Mouse (Mus musculus): Measurements from ENCODE around the gene Ubr3. TPM values are rescaled to one million over a fixed set of nuclear protein-coding genes. Genes with fewer than 3 reads are reported as not detected.

The Ubr3 gene
- polyA plus RNA-seq, 1 experiment from 2014 or later: 18.2 TPM

DNA sequence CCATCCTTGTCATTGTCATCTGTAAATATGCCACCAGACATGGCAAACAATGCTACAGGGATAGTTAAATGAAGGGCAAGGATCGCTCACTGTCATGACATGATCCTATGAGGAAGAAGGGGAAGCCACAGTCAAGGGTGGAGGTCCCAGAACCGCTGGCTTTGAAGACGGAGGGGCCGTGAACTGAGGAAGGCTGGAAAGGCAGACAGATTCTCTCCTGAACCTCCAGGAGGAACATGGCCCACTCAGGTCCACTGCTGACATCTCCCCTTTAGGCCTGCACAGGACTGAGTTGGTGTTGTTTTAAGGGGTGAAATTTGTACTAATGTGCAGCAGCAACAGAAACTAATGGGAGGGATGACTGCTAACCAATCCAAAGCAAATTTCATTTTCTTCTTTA, 161.2 kb downstream of the Ubr3 start:
- Histone ChIP-seq H3K27ac (ENCODE audit: low read depth, low read length) (no peak overlapping the region), H3K4me3 (ENCODE audit: low read depth, low read length) (no peak overlapping the region), H3K36me3 (ENCODE audit: control insufficient read depth, insufficient read depth, low read length) (no peaks in the 10 kb centered on the region), H3K4me1 (replicated peaks; ENCODE audit: control insufficient read depth, insufficient read depth, low read length) (no peaks in the 10 kb centered on the region), H3K9me3 (ENCODE audit: control insufficient read depth, low read length) (no peaks in the 10 kb centered on the region), H3K9ac (ENCODE audit: low read depth, low read length) (no peak overlapping the region), H3K4me2 (replicated peaks; ENCODE audit: low read depth, low read length) (no peak overlapping the region), H3K27me3 (ENCODE audit: control insufficient read depth, insufficient read depth, low read length) (no peaks in the 10 kb centered on the region)
- 90% methylated on average over 4 of the region's 4 CpGs for WGBS
- ATAC-seq (ENCODE audit: low FRiP score) (no peak), DNase-seq (ENCODE audit: low spot score) (no peak)

GRCm38 (mm10) chr2:70060359-70061345, 163.6 kb downstream of the Ubr3 start:
- H3K4me3 ChIP-seq (ENCODE audit: low read depth, low read length): no peak overlapping the region
- no peak overlapping the region for H3K4me2 ChIP-seq (replicated peaks; ENCODE audit: low read depth, low read length)
- H3K36me3 ChIP-seq (ENCODE audit: control insufficient read depth, insufficient read depth, low read length): no peaks in the 10 kb centered on the region
- no peaks in the 10 kb centered on the region for H3K4me1 ChIP-seq (replicated peaks; ENCODE audit: control insufficient read depth, insufficient read depth, low read length)
- ATAC-seq (ENCODE audit: low FRiP score) (no peak; the same call in 1 of the 2 replicates), DNase-seq (ENCODE audit: low spot score) (no peak)
- H3K27ac ChIP-seq (ENCODE audit: low read depth, low read length): no peak overlapping the region
- 57% methylated on average over 11 of the region's 11 CpGs for WGBS
- H3K9ac ChIP-seq (ENCODE audit: low read depth, low read length): no peak overlapping the region
- H3K27me3 ChIP-seq (ENCODE audit: control insufficient read depth, insufficient read depth, low read length): no peaks in the 10 kb centered on the region
- no peaks in the 10 kb centered on the region for H3K9me3 ChIP-seq (ENCODE audit: control insufficient read depth, low read length)

- ATAC-seq (ENCODE audit: low FRiP score) (no peak), DNase-seq (ENCODE audit: low spot score) (no peak)
- 75% methylated on average over 6 of the region's 6 CpGs for WGBS
- H3K4me1 ChIP-seq (replicated peaks; ENCODE audit: control insufficient read depth, insufficient read depth, low read length): no peaks in the 10 kb centered on the region
- no peak overlapping the region for H3K4me3 ChIP-seq (ENCODE audit: low read depth, low read length)
- no peaks in the 10 kb centered on the region for H3K9me3 ChIP-seq (ENCODE audit: control insufficient read depth, low read length)
- H3K27ac ChIP-seq (ENCODE audit: low read depth, low read length): no peak overlapping the region
- H3K27me3 ChIP-seq (ENCODE audit: control insufficient read depth, insufficient read depth, low read length): no peaks in the 10 kb centered on the region
- H3K9ac ChIP-seq (ENCODE audit: low read depth, low read length): no peak overlapping the region
- no peak overlapping the region for H3K4me2 ChIP-seq (replicated peaks; ENCODE audit: low read depth, low read length)
- no peaks in the 10 kb centered on the region for H3K36me3 ChIP-seq (ENCODE audit: control insufficient read depth, insufficient read depth, low read length)
Measured at GRCm38 (mm10) chr2:70065116-70065515, 168.1 kb downstream of the Ubr3 start.

GRCm38 (mm10) chr2:70065729-70066300, 168.8 kb downstream of the Ubr3 start:
- H3K36me3 ChIP-seq (ENCODE audit: control insufficient read depth, insufficient read depth, low read length): no peaks in the 10 kb centered on the region
- ATAC-seq (ENCODE audit: low FRiP score) (no peak), DNase-seq (ENCODE audit: low spot score) (no peak)
- no peaks in the 10 kb centered on the region for H3K27me3 ChIP-seq (ENCODE audit: control insufficient read depth, insufficient read depth, low read length)
- H3K4me2 ChIP-seq (replicated peaks; ENCODE audit: low read depth, low read length): no peak overlapping the region
- 38% methylated on average over 7 of the region's 7 CpGs for WGBS
- no peaks in the 10 kb centered on the region for H3K9me3 ChIP-seq (ENCODE audit: control insufficient read depth, low read length)
- H3K9ac ChIP-seq (ENCODE audit: low read depth, low read length): no peak overlapping the region
- H3K4me1 ChIP-seq (replicated peaks; ENCODE audit: control insufficient read depth, insufficient read depth, low read length): no peaks in the 10 kb centered on the region
- H3K4me3 ChIP-seq (ENCODE audit: low read depth, low read length): no peak overlapping the region
- H3K27ac ChIP-seq (ENCODE audit: low read depth, low read length): no peak overlapping the region

GRCm38 (mm10) chr2:70066338-70067022, 169.4 kb downstream of the Ubr3 start:
- Histone ChIP-seq H3K9ac (ENCODE audit: low read depth, low read length) (no peak overlapping the region), H3K4me1 (replicated peaks; ENCODE audit: control insufficient read depth, insufficient read depth, low read length) (no peaks in the 10 kb centered on the region), H3K4me3 (ENCODE audit: low read depth, low read length) (no peak overlapping the region), H3K27ac (ENCODE audit: low read depth, low read length) (no peak overlapping the region), H3K36me3 (ENCODE audit: control insufficient read depth, insufficient read depth, low read length) (no peaks in the 10 kb centered on the region), H3K4me2 (replicated peaks; ENCODE audit: low read depth, low read length) (no peak overlapping the region), H3K27me3 (ENCODE audit: control insufficient read depth, insufficient read depth, low read length) (no peaks in the 10 kb centered on the region), H3K9me3 (ENCODE audit: control insufficient read depth, low read length) (no peaks in the 10 kb centered on the region)
- ATAC-seq (ENCODE audit: low FRiP score) (no peak), DNase-seq (ENCODE audit: low spot score) (no peak)
- WGBS: 66% methylated on average over 6 of the region's 6 CpGs

GRCm38 (mm10) chr2:70069861-70070260, 172.8 kb downstream of the Ubr3 start:
- Histone ChIP-seq H3K4me1 (replicated peaks; ENCODE audit: control insufficient read depth, insufficient read depth, low read length) (no peaks in the 10 kb centered on the region), H3K27me3 (ENCODE audit: control insufficient read depth, insufficient read depth, low read length) (no peaks in the 10 kb centered on the region), H3K9ac (ENCODE audit: low read depth, low read length) (no peak overlapping the region), H3K9me3 (ENCODE audit: control insufficient read depth, low read length) (no peaks in the 10 kb centered on the region), H3K36me3 (ENCODE audit: control insufficient read depth, insufficient read depth, low read length) (no peaks in the 10 kb centered on the region), H3K27ac (ENCODE audit: low read depth, low read length) (no peak overlapping the region), H3K4me3 (ENCODE audit: low read depth, low read length) (no peak overlapping the region), H3K4me2 (replicated peaks; ENCODE audit: low read depth, low read length) (no peak overlapping the region)
- ATAC-seq (ENCODE audit: low FRiP score): no peak
- no peak for DNase-seq (ENCODE audit: low spot score)
- WGBS: 80% methylated on average over 5 of the region's 5 CpGs

Other genes with a start within 250 kb of the Ubr3 start
- 0.82 and 2.0 TPM in 2 replicates for gene Klhl41, start 227.1 kb upstream of the Ubr3 start, polyA plus RNA-seq (2014; fragmentation: Nextera tagmentation; extraction: Ambion mirVana)
- gene Fastkd1, start 183.7 kb upstream of the Ubr3 start, polyA plus RNA-seq (2014; fragmentation: Nextera tagmentation; extraction: Ambion mirVana): 19.5 and 20.3 TPM in 2 replicates
- gene Ppig, start 174.7 kb upstream of the Ubr3 start, polyA plus RNA-seq (2014; fragmentation: Nextera tagmentation; extraction: Ambion mirVana): 139 and 140 TPM in 2 replicates
- gene Ccdc173, start 107.7 kb upstream of the Ubr3 start, polyA plus RNA-seq (2014; fragmentation: Nextera tagmentation; extraction: Ambion mirVana): 4.2 and 5.8 TPM in 2 replicates
- gene Phospho2, start 107.6 kb upstream of the Ubr3 start, polyA plus RNA-seq (2014; fragmentation: Nextera tagmentation; extraction: Ambion mirVana): 41.5 and 45.1 TPM in 2 replicates
- 29.1 and 39.0 TPM in 2 replicates for gene Klhl23, start 75.3 kb upstream of the Ubr3 start, polyA plus RNA-seq (2014; fragmentation: Nextera tagmentation; extraction: Ambion mirVana)
- gene Ssb, start 35.7 kb upstream of the Ubr3 start, polyA plus RNA-seq (2014; fragmentation: Nextera tagmentation; extraction: Ambion mirVana): 408 and 410 TPM in 2 replicates
- 41.6 and 41.7 TPM in 2 replicates for gene Mettl5, start 11.6 kb upstream of the Ubr3 start, polyA plus RNA-seq (2014; fragmentation: Nextera tagmentation; extraction: Ambion mirVana)
- 0.07 and 0.09 TPM in 2 replicates for gene Myo3b, start 141.9 kb downstream of the Ubr3 start, polyA plus RNA-seq (2014; fragmentation: Nextera tagmentation; extraction: Ambion mirVana)